Mouse (Mus musculus) ES-E14 (cell line): Measurements from ENCODE around the gene Flywch2. TPM values are rescaled to one million over a fixed set of nuclear protein-coding genes. Genes with fewer than 3 reads are reported as not detected.
"Not testable (repeated sequence)": the region's sequence is repeated elsewhere in the genome, so short reads cannot be mapped to it uniquely, and the experiment has no call there.

Source experiments
- DNase-seq: peaks from one replicate; pipeline ENCODE4 v3.0.0-alpha.2; 2013; ENCODE audit warnings: low read depth, low spot score
- H3K27ac ChIP-seq: 2 replicates; pipeline ENCODE4 v1.5.1; 2012; ENCODE audit warnings: low read depth, mild to moderate bottlenecking, low read length, moderate library complexity, mixed read lengths; ENCODE audit not compliant: poor library complexity, insufficient read depth, severe bottlenecking
- H3K36me3 ChIP-seq: 2 replicates; pipeline ENCODE4 v1.6.1; 2012; ENCODE audit warnings: mild to moderate bottlenecking, low read length, moderate library complexity, mixed read lengths; ENCODE audit not compliant: control insufficient read depth, poor library complexity, insufficient read depth, severe bottlenecking
- H3K4me1 ChIP-seq, 2 experiments: fragments of 150-350 bp in 1 of 2; sonication (generic) in 1 of 2; 2 replicates each; pipeline ENCODE4 v1.6.1; 2012; ENCODE audit warnings: low read length in 2 of 2, mild to moderate bottlenecking in 1 of 2, mixed read lengths in 1 of 2; ENCODE audit not compliant: control insufficient read depth in 2 of 2, insufficient read depth in 2 of 2, poor library complexity in 1 of 2
- H3K4me3 ChIP-seq, 2 experiments: fragments of 150-350 bp in 1 of 2; sonication (generic) in 1 of 2; 2 replicates each; pipeline ENCODE4 v1.5.1; 2012; ENCODE audit warnings: low read length in 2 of 2, low read depth in 1 of 2, mild to moderate bottlenecking in 1 of 2, mixed read lengths in 1 of 2; ENCODE audit not compliant: insufficient read depth in 1 of 2, poor library complexity in 1 of 2, severe bottlenecking in 1 of 2
- H3K9ac ChIP-seq: 2 replicates; pipeline ENCODE4 v1.6.1; 2012; ENCODE audit warnings: low read depth, mild to moderate bottlenecking, low read length, mixed read lengths; ENCODE audit not compliant: poor library complexity, insufficient read depth, severe bottlenecking
- H3K9me3 ChIP-seq: fragments of 150-350 bp; sonication (generic); 2 replicates; pipeline ENCODE4 v1.6.1; 2012; ENCODE audit warnings: low read depth, mild to moderate bottlenecking, low read length; ENCODE audit not compliant: control insufficient read depth, insufficient read depth
- CHD2 ChIP-seq: IDR thresholded peaks from 2 replicates; pipeline ENCODE4 v1.6.1; 2014; ENCODE audit warnings: mild to moderate bottlenecking, low read depth, low read length, inconsistent platforms
- HCFC1 ChIP-seq: IDR thresholded peaks from 2 replicates; pipeline ENCODE4 v1.6.1; 2012; ENCODE audit warnings: low read length, inconsistent platforms, borderline replicate concordance; ENCODE audit not compliant: insufficient read depth
- MAFK ChIP-seq: IDR thresholded peaks from 2 replicates; pipeline ENCODE4 v1.6.1; 2014; ENCODE audit warnings: mild to moderate bottlenecking, low read depth, low read length, inconsistent platforms; ENCODE audit not compliant: insufficient read depth
- ZC3H11A ChIP-seq: IDR thresholded peaks from 2 replicates; pipeline ENCODE4 v1.6.1; 2012; ENCODE audit warnings: low read depth, mild to moderate bottlenecking, inconsistent platforms, low read length, borderline replicate concordance
- ZNF384 ChIP-seq: IDR thresholded peaks from 2 replicates; pipeline ENCODE4 v1.6.1; 2012; ENCODE audit warnings: low read depth, low read length, inconsistent platforms
- in situ Hi-C, 2 experiments: fragments of 600-800 bp; cut with MboI; formaldehyde crosslinking; loops; one replicate each; pipeline ENCODE4 v1.15.1; 2025; ENCODE audit warnings: low sequenced_read_pairs in 2 of 2, inconsistent platforms in 1 of 2; ENCODE audit not compliant: unreplicated experiment in 2 of 2
- total RNA-seq: library from RNA; depleted of rRNA; stranded (reverse); fragments of 300-350 nt; gene quantifications from 2 replicates; pipeline ENCODE4 v1.2.3, GENCODE M21; 2012

The Flywch2 gene
- total RNA-seq, 1 experiment: 8.0 TPM

DNA sequence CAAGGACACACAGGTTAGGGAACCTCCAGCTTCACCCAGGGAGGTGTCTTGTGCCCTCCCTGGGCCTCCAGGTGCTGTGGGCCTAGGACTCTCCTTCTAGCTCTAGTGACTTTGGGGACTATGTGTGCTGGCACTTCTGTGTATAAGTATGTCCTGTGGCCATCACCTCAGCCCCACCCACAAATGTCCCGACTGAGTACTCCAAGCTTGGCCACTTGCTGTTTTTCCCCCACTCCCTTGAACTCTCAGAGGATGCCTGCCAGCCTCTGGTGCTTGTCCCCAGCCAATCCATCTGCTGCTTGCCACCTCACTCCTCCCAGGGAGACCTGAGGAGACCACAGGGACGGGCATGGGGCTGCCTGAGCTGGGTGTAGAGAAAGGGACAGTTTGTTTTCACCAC lies 7.4 kb downstream of the Flywch2 start:
- Histone ChIP-seq H3K4me1 (peaks cover 0 to 7% of the 10 kb centered on the region in 2 experiments; a peak in 1 of 4 replicates), H3K9me3 (no peaks in the 10 kb centered on the region), H3K9ac (no peak overlapping the region), H3K4me3 (no peak overlapping the region), H3K27ac (no peak overlapping the region), H3K36me3 (no peaks in the 10 kb centered on the region)
- no peak for DNase-seq
- TF ChIP-seq HCFC1: no peak
- no peak for TF ChIP-seq CHD2
- no peak for TF ChIP-seq ZC3H11A
- TF ChIP-seq ZNF384: no peak
- TF ChIP-seq MAFK: no peak
- in situ Hi-C loops: no loop called here

DNA sequence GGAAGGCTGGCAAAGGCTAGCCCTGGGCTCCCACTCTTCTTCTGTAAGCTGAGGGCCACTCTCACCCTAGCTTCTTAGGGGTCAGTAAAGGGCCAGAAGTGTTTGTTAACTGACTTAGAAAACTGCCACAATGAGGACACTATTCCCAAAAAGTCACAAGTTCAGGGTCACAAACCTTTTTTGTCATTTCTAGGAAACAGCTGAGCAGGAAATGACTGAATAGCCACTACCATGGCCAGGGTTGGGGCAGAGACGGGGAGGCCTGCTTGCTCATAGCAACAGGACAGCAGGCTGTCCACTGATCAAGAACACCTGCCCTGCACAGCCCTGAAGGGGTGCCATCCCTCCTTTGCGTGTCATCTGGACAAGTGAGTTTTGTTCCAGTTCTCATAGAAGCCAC lies 8.7 kb downstream of the Flywch2 start:
- Histone ChIP-seq H3K9ac (no peak overlapping the region), H3K27ac (no peak overlapping the region), H3K36me3 (no peaks in the 10 kb centered on the region), H3K4me1 (peaks cover 0 to 7% of the 10 kb centered on the region in 2 experiments; a peak in 1 of 4 replicates), H3K9me3 (no peaks in the 10 kb centered on the region), H3K4me3 (no peak overlapping the region)
- TF ChIP-seq HCFC1 (no peak), ZC3H11A (no peak), ZNF384 (no peak), MAFK (no peak), CHD2 (no peak)
- in situ Hi-C loops: no loop called here
- no peak for DNase-seq

DNA sequence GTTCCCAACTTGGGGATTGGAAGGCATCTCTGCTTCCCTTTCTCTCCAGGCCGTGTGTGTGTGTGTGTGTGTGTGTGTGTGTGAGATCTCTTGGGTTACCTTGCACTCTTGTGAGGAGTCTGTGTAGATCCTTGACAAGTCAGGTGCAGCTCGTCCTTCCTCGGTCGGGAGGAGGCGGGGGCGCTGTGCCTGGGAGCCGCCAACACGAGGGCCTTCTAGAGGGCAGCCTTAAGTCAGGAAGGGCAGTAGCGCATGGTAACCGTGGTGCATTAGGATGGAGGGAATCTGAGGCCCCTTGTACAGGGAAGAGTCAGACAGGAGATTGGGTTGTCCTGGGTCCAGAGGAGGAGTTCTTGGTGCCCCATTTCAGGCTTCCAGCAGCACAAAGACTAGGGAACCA lies 9.7 kb downstream of the Flywch2 start:
- Histone ChIP-seq H3K9me3 (no peaks in the 10 kb centered on the region), H3K4me3 (no peak overlapping the region), H3K36me3 (no peaks in the 10 kb centered on the region), H3K4me1 (peaks cover 0 to 7% of the 10 kb centered on the region in 2 experiments; a peak in 1 of 4 replicates), H3K9ac (no peak overlapping the region), H3K27ac (no peak overlapping the region)
- TF ChIP-seq HCFC1: no peak
- no peak for TF ChIP-seq ZNF384
- TF ChIP-seq ZC3H11A: no peak
- DNase-seq: no peak
- in situ Hi-C loops: no loop called here

DNA sequence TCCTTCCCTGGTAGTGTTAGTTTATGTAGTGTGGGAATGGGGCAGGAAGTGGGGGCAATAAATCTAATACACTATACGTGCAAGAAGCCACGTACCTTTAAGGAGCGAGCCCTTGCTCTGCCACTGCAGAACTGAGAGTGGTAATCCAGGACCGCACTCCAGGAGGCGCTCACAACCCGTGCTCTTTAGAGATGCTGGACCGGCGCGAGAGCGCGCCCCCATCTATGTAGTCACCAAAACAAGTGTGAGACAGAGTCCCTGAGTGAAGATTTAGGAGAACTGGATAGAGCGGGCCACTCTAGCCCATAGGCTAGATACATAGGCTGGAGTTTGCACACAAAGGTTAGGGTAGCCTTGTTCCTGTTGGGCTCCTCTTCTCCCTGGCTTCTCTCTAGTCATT lies 11.8 kb downstream of the Flywch2 start:
- 0 out of 2 replicates have a peak, but pooled peaks cover 2% of the 10 kb centered on the region for H3K36me3 ChIP-seq
- peaks cover 2 to 6% of the 10 kb centered on the region in 2 experiments; a peak in 1 of 4 replicates for H3K4me1 ChIP-seq
- H3K4me3 ChIP-seq: no peak overlapping the region
- peak; percentile 65 for DNase-seq
- in situ Hi-C loops: no loop called here
- H3K27ac ChIP-seq: no peak overlapping the region
- TF ChIP-seq ZC3H11A (0 out of 2 replicates have a peak, but pooled peaks have one; percentile 22), CHD2 (no peak), MAFK (no peak), ZNF384 (no peak), HCFC1 (no peak)
- no peak overlapping the region for H3K9ac ChIP-seq
- no peaks in the 10 kb centered on the region for H3K9me3 ChIP-seq

DNA sequence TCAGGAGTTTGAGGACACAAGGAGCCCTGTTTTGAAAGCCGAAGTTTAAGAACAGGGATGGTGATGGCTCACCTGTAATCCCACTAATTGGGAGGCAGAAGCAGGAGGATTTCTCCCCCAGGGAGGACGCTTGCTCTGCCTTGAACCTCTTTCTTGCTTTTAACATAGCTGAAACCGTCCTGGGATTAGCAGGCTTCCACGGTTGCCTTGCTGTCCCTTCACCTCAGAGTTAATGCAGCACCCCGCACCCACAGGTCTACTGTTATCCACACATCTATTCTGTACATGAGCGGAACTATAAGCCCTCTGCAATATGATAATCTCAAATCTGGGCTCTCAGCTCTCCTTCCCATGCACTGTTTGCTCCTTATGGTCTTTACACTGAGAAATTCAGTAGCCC lies 12.2 kb downstream of the Flywch2 start:
- Histone ChIP-seq H3K27ac (no peak overlapping the region), H3K4me1 (peaks cover 2 to 5% of the 10 kb centered on the region in 2 experiments; a peak in 1 of 4 replicates), H3K9me3 (no peaks in the 10 kb centered on the region), H3K9ac (no peak overlapping the region), H3K36me3 (peaks cover 2% of the 10 kb centered on the region; the same call in 1 of the 2 replicates), H3K4me3 (no peak overlapping the region)
- no peak for TF ChIP-seq MAFK
- TF ChIP-seq CHD2: no peak
- no peak for TF ChIP-seq ZC3H11A
- TF ChIP-seq HCFC1: no peak
- no peak for TF ChIP-seq ZNF384
- in situ Hi-C loops: no loop called here
- DNase-seq: no peak

DNA sequence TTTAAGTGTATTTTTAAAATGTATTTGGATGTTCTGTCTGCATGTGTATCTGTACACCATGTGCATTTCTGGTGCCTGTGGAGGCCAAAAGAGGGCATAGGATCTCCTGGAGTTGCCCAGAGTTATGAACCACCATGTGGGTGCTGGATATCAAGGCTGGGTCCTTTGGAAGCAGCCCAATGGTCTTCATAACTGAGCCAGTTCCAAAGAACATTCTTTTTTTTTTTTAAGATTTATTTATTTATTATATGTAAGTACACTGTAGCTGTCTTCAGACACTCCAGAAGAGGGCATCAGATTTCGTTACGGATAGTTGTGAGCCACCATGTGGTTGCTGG lies 13.7 kb downstream of the Flywch2 start:
- H3K9ac ChIP-seq, H3K4me3 ChIP-seq, in situ Hi-C loops, DNase-seq, H3K4me1 ChIP-seq, H3K9me3 ChIP-seq, H3K36me3 ChIP-seq, H3K27ac ChIP-seq: not testable (repeated sequence)
